Mouse (Mus musculus) urinary bladder, adult 18-20 months (tissue): ENCODE results near the gene Hexim1.

ENCODE experiments used
- DNase-seq, 2 experiments: peaks; one replicate each; pipeline ENCODE4 v3.0.0; 2022; ENCODE audit warnings: low spot score in 2 of 2, mixed read lengths in 2 of 2

Gene Hexim1

GRCm38 (mm10) chr11:103116008-103116818 is at the start of gene Hexim1:
Gene Hexim1, plus strand, starts transcription at chr11:103116231.
- DNase-seq, result peak; percentile 99 to 100

DNA sequence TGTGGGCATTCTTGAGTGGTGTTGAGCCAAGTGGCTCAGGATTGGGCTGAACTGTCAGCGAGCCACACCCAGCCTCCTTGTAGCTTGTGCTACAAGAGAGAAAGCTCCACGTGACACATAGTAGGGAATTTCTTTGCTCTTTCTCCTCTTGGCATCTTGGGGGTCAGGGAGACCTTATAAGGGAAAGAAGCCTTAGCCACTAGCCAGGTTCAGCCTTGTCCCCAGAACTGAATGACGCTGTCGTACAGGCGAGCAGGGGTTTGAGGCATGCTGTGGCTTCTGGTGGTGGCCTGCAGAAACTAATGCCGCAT is 49.0 kb upstream of the Hexim1 start:
- DNase-seq, result no peak

GRCm38 (mm10) chr11:103067457-103068001 is 48.5 kb upstream of the Hexim1 start:
- no peak for DNase-seq

DNA sequence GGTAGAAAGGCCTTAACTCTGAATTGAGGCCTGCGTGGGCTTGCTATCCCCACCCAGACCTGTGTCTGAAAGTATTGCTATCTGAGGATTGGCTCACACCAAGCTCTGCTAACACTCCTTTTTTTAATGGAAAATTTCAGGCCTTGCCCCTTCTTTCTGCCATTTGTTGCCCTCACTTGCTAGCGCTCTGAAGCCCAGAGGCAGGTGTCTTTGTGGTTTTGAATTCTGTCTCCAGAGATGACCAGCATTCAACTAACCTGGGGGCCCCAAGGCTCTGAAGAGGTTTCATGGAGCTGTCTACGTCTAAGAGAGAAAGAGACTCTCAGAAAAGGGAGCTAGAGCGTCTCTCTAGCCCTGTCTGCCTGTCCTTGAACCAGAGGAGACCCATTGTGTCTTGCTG is 47.8 kb upstream of the Hexim1 start:
- no peak for DNase-seq

- DNase-seq, result no peak
Observed at GRCm38 (mm10) chr11:103068884-103069283, 47.1 kb upstream of the Hexim1 start.

- no peak for DNase-seq
Observed at GRCm38 (mm10) chr11:103069731-103070130, 46.3 kb upstream of the Hexim1 start.

GRCm38 (mm10) chr11:103070322-103070880 is 45.6 kb upstream of the Hexim1 start:
- DNase-seq, result no peak

- no peak for DNase-seq
Observed at GRCm38 (mm10) chr11:103073671-103074070, 42.4 kb upstream of the Hexim1 start.

GRCm38 (mm10) chr11:103074121-103074650 is 41.8 kb upstream of the Hexim1 start:
- DNase-seq, result no peak

DNA sequence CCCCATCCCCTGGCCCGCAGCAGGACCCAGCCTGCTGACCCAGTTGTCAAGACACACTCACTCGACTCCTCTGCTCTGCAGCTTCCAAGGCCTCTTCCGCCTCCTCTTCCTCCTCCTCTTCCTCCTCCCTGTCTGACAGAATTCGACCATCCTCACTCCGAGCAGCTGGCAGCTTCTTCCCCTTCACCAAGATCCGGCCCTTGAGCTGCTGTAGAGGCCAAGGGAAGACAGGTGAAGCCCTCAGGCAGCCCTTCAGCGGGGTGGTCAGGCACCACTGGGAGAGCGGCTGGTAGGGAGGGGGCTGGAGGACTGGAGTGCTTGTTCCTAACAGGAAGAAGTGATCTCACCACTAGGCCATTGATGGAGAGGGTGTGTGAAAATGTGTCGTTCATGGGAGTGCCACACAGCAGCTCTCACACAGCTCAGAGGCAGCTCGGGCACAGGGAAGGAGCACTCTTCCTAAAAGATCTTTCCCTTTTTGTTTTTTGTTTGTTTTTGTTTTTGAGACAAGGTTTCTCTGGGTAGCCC is 41.2 kb upstream of the Hexim1 start:
- no peak for DNase-seq

DNA sequence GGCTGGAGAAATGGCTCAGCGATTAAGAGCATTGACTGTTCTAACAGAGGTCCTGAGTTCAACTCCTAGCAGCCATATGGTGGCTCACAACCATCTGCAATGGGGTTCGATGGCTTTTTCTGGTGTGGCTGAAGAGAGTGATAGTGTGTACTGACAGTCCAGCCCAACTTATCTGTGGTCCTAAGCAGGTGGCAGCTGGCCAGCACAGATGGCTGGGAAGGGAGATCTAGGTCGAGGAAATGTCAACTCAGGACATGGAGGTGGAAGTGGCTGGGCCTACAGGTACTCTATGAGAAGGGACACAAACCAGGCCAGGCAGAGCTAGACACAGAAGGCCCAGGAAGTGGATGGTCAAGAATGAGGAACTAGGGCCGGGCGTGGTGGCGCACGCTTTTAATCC is 40.0 kb upstream of the Hexim1 start:
- DNase-seq, result no peak

DNA sequence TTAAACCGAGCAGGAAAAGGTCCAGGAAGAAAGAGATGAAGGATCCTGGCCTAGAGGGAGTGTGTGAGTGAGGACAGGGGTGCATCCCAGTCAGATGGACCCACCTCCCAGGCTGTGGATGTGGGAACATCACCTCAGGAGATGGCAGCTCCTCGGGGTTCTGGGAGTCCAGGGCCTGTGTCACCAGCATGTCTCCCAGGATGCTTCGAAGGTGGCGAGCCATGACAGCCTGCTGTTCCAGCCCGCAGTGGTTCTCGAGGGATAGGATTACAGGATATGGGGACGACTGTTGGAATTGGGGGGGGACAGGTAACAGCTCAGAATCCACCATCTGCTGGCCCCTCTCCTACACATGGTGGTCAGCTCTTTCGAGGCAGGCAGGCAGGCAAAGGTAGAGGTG is 39.5 kb upstream of the Hexim1 start:
- DNase-seq, result no peak

- DNase-seq, result no peak
Observed at GRCm38 (mm10) chr11:103078131-103078530, 37.9 kb upstream of the Hexim1 start.

DNA sequence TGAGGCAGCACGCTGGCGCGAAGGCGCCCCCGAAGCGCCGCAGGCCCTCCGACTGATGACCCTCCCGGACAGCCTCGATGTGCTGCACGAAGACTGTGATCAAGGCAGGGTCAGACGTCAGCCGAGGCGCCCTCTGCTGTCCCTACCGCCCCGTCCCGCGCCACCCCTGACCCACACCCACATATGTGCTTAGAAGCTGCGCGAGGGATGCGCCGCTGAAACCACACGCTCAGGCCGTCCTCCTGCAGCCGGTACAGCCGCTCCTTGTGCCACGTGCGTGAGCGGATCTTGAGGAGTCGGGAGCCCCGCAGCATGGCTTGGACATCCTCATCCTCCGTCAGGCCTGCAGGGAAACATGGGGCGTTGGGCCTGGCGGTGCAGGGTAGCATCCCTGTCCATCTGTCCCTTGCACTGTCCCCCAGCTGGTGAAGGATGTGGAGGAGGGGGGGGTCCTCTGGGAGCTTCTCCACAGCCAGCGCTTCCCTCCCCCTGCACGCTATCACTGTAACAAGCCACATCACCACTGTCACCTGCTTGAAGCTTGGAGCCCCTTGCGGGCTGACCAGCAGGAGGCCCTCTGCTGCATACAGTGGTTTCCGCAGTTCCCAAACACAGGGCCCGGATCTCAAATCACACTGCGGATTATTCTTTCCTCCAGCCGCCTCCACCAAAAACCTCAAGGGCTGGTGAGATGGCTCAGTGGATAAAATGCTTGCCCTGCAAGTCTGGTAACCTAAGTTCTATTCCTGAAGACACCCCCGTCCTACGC is 35.5 kb upstream of the Hexim1 start:
- no peak for DNase-seq

DNA sequence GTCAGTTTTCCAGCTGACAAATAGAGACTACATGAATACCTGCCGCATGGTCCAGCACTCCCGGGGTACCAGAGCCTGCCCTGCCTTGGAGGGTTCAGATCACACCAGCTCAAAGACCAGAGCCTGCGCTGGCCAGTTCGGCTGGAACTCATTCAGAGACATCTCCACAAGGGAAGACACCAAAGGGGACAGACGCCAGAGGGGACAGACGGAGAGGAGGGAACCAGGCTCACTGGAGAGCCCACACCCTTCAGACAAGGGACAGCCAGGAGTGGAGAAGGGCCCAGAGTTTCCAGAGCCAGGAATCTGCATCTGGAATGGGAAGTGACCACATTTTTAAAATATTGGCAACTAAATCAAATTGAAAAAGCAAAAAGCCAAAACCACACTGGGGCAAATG is 34.4 kb upstream of the Hexim1 start:
- no peak for DNase-seq

DNA sequence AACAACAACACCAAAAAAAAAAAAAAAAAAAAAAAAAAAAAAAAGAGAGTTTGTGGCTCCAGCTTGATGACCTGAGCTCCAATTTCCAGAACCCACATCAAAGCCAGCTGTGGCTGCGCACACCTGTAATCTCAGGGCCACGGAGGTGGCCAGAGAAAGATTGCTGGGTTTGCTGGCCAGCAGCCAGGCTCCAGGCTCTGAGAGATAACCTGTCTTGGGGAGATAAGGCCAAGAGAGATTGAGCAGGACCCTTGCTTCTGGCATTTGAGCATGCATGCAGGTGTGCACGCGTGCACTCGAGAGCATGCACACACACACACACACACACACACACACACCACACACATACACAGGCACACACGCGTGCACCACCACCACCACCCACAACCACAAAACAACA is 22.7 kb upstream of the Hexim1 start:
- DNase-seq, result no peak

DNA sequence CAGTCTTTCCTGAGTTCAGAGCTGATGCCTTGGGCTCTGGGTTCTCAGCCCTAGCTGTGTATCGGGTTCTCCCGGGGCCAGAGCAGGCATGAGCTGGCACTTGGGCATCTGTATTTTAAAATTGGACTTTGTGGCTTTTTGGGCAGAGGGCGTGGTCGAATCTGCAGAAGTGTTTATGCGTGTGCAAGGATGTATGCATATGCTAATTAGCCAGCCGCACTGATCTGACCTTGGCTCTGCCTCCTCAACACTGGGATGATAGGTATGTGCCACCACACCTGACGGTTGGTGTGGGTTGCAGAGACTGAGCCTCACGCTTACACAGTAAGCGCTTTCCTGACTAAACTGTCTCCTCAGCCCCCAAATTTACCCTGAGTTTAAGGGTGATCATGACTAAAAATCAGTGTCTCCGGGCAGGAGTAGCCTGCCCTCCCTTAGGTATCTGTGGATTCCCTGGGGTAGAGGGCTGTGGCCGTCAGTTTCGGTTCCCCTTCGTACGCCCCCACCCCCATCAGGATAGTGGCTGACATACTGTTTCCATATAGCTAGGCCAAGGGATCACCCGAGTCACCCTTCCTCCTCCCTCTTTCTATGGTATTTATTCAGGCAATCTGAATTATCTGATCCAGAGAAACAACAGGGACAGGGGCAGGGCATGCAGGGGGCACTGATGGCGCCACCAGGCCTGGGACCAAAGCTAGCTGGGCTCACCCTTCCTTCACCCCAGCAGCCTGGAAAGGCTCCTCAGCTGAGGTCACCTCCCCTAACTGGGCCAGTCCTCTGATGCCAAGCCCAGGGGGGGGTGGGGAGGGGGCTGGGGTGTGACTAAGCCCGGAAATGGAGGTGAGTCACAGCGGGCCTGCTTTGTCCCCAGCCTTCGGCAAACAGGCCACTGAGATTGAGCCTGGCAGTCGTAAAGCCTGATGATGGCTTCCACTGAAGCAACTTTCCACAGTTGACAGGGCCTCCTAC is 21.9 kb upstream of the Hexim1 start:
- peak in 1 of 2 experiments; percentile 75 for DNase-seq

DNA sequence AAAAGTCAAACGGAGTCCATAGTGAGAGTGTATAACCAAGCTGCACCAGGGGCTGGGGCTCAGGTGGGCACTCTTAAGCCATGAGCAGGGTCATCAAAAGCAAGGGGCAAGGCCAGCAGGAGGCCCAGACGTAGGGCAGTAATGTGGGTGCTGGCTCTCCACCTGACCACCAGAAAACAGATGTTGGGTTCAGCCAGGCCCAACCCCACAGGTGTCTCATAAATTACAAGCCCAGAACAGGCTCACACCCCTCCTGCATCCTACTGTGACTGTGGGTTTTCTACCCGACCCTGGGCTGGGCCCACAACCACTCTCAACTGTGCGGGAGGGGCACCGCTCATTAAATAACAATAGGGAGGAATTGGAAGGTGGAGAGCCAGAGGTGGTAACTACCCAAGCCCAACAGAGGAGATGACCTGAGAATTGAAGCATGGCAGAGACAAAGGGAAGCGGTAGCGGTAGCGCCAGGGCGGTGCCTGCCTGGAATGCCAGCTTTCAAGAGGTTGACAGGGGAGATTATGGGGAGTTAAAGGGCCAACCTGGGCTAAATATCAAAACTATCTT is 20.8 kb upstream of the Hexim1 start:
- no peak for DNase-seq

- DNase-seq, result no peak
Observed at GRCm38 (mm10) chr11:103095801-103096200, 20.2 kb upstream of the Hexim1 start.
